Mouse (Mus musculus): Measurements from ENCODE around the gene Btbd11.

- TF ChIP-seq CTCF (IDR thresholded peaks at IDR 0.05; ENCODE audit: extremely low read depth, insufficient read length, insufficient replicate concordance, low read depth, low read length) (no peak), POLR2A (IDR thresholded peaks at IDR 0.05; ENCODE audit: low read depth, low read length) (no peak)
Measured at GRCm38 (mm10) chr10:85510329-85510728, 123.7 kb downstream of the Btbd11 start.

Measured in small intestine, adult 2 months (tissue).